Mouse (Mus musculus): ENCODE measurements around the gene Fam102a. TPM values are rescaled to one million over a fixed set of nuclear protein-coding genes. Genes with fewer than 3 reads are reported as not detected.

The Fam102a gene
- total and polyA plus RNA-seq, 2 experiments from 2014 or later = 7.2 to 24.4 TPM

GRCm38 (mm10) chr2:32551236-32551635, 16.1 kb downstream of the Fam102a start:
- Histone ChIP-seq H3K9me3 (ENCODE audit: low read length) (no peaks in the 10 kb centered on the region), H3K4me3 (ENCODE audit: low read depth, low read length) (no peak overlapping the region), H3K36me3 (ENCODE audit: insufficient read depth, low read length) (no peaks in the 10 kb centered on the region; the same call in 1 of the 2 replicates), H3K4me2 (ENCODE audit: low read depth, low read length, poor library complexity, severe bottlenecking) (no peak overlapping the region), H3K27me3 (ENCODE audit: insufficient read depth, low read length) (no peaks in the 10 kb centered on the region), H3K4me1 (ENCODE audit: insufficient read depth, low read length) (no peaks in the 10 kb centered on the region), H3K27ac (ENCODE audit: low read depth, low read length) (no peak overlapping the region), H3K9ac (replicated peaks; ENCODE audit: low read length, poor library complexity, severe bottlenecking) (no peak overlapping the region)
- WGBS = 91% methylated on average over 5 of the region's 5 CpGs
- ATAC-seq (ENCODE audit: low FRiP score) = no peak
- no peak for DNase-seq (ENCODE audit: low spot score)
- TF ChIP-seq CTCF (IDR thresholded peaks at IDR 0.05) = no peak

GRCm38 (mm10) chr2:32553592-32554148, 18.5 kb downstream of the Fam102a start:
- H3K9me3 ChIP-seq (ENCODE audit: low read length) = no peaks in the 10 kb centered on the region
- no peaks in the 10 kb centered on the region for H3K27me3 ChIP-seq (ENCODE audit: insufficient read depth, low read length)
- no peak overlapping the region for H3K4me3 ChIP-seq (ENCODE audit: low read depth, low read length)
- TF ChIP-seq CTCF (IDR thresholded peaks at IDR 0.05) = no peak
- H3K4me2 ChIP-seq (ENCODE audit: low read depth, low read length, poor library complexity, severe bottlenecking) = no peak overlapping the region
- WGBS = 81% methylated on average over 7 of the region's 7 CpGs
- DNase-seq (ENCODE audit: low spot score) (no peak), ATAC-seq (ENCODE audit: low FRiP score) (no peak)
- H3K4me1 ChIP-seq (ENCODE audit: insufficient read depth, low read length) = no peaks in the 10 kb centered on the region
- H3K9ac ChIP-seq (replicated peaks; ENCODE audit: low read length, poor library complexity, severe bottlenecking) = no peak overlapping the region
- no peak overlapping the region for H3K27ac ChIP-seq (ENCODE audit: low read depth, low read length)
- no peaks in the 10 kb centered on the region for H3K36me3 ChIP-seq (ENCODE audit: insufficient read depth, low read length)

- WGBS = 32% methylated on average over 4 of the region's 4 CpGs
- no peak for TF ChIP-seq CTCF (IDR thresholded peaks at IDR 0.05)
- no peak for DNase-seq (ENCODE audit: low spot score)
These were observed 20.4 kb downstream of the Fam102a start for GRCm38 (mm10) chr2:32555484-32555883.

GRCm38 (mm10) chr2:32556019-32556418, 20.9 kb downstream of the Fam102a start:
- Histone ChIP-seq H3K4me1 (ENCODE audit: insufficient read depth, low read length) (no peaks in the 10 kb centered on the region), H3K4me3 (ENCODE audit: low read depth, low read length) (no peak overlapping the region), H3K36me3 (ENCODE audit: insufficient read depth, low read length) (no peaks in the 10 kb centered on the region; the same call in 1 of the 2 replicates), H3K27me3 (ENCODE audit: insufficient read depth, low read length) (no peaks in the 10 kb centered on the region), H3K4me2 (ENCODE audit: low read depth, low read length, poor library complexity, severe bottlenecking) (no peak overlapping the region), H3K27ac (ENCODE audit: low read depth, low read length) (no peak overlapping the region), H3K9me3 (ENCODE audit: low read length) (no peaks in the 10 kb centered on the region), H3K9ac (replicated peaks; ENCODE audit: low read length, poor library complexity, severe bottlenecking) (no peak overlapping the region)
- TF ChIP-seq CTCF (IDR thresholded peaks at IDR 0.05) = no peak
- ATAC-seq (ENCODE audit: low FRiP score) (no peak), DNase-seq (ENCODE audit: low spot score) (no peak)
- 66% methylated on average over 7 of the region's 7 CpGs for WGBS

More at GRCm38 (mm10) chr2:32555484-32555883, 20.4 kb downstream of the Fam102a start:
- H3K4me1 ChIP-seq (ENCODE audit: insufficient read depth, low read length) = no peaks in the 10 kb centered on the region
- H3K36me3 ChIP-seq (ENCODE audit: insufficient read depth, low read length) = no peaks in the 10 kb centered on the region; the same call in 1 of the 2 replicates
- H3K4me2 ChIP-seq (ENCODE audit: low read depth, low read length, poor library complexity, severe bottlenecking) = no peak overlapping the region
- no peaks in the 10 kb centered on the region for H3K9me3 ChIP-seq (ENCODE audit: low read length)
- H3K27ac ChIP-seq (ENCODE audit: low read depth, low read length) = no peak overlapping the region
- no peak overlapping the region for H3K9ac ChIP-seq (replicated peaks; ENCODE audit: low read length, poor library complexity, severe bottlenecking)
- H3K27me3 ChIP-seq (ENCODE audit: insufficient read depth, low read length) = no peaks in the 10 kb centered on the region
- no peak for ATAC-seq (ENCODE audit: low FRiP score)
- no peak overlapping the region for H3K4me3 ChIP-seq (ENCODE audit: low read depth, low read length)

GRCm38 (mm10) chr2:32559570-32559969, 24.4 kb downstream of the Fam102a start:
- Histone ChIP-seq H3K9me3 (ENCODE audit: low read length) (no peaks in the 10 kb centered on the region), H3K4me2 (ENCODE audit: low read depth, low read length, poor library complexity, severe bottlenecking) (no peak overlapping the region), H3K9ac (replicated peaks; ENCODE audit: low read length, poor library complexity, severe bottlenecking) (no peak overlapping the region), H3K27me3 (ENCODE audit: insufficient read depth, low read length) (no peaks in the 10 kb centered on the region), H3K27ac (ENCODE audit: low read depth, low read length) (peak overlapping the region; percentile 69), H3K36me3 (ENCODE audit: insufficient read depth, low read length) (peaks cover 16% of the 10 kb centered on the region), H3K4me3 (ENCODE audit: low read depth, low read length) (no peak overlapping the region), H3K4me1 (ENCODE audit: insufficient read depth, low read length) (no peaks in the 10 kb centered on the region)
- no peak for TF ChIP-seq CTCF (IDR thresholded peaks at IDR 0.05)
- DNase-seq (ENCODE audit: low spot score) (peak; percentile 76), ATAC-seq (ENCODE audit: low FRiP score) (peak; percentile 91)
- WGBS = 11% methylated on average over 5 of the region's 5 CpGs

- Histone ChIP-seq H3K9me3 (ENCODE audit: low read length) (no peaks in the 10 kb centered on the region), H3K4me2 (ENCODE audit: low read depth, low read length, poor library complexity, severe bottlenecking) (no peak overlapping the region), H3K27me3 (ENCODE audit: insufficient read depth, low read length) (no peaks in the 10 kb centered on the region), H3K4me3 (ENCODE audit: low read depth, low read length) (no peak overlapping the region), H3K9ac (replicated peaks; ENCODE audit: low read length, poor library complexity, severe bottlenecking) (no peak overlapping the region), H3K4me1 (ENCODE audit: insufficient read depth, low read length) (peaks cover 2% of the 10 kb centered on the region; the same call in 1 of the 2 replicates), H3K36me3 (ENCODE audit: insufficient read depth, low read length) (peaks cover 48% of the 10 kb centered on the region), H3K27ac (ENCODE audit: low read depth, low read length) (no peak overlapping the region)
- ATAC-seq (ENCODE audit: low FRiP score) (no peak), DNase-seq (ENCODE audit: low spot score) (peak; percentile 74)
- TF ChIP-seq CTCF (IDR thresholded peaks at IDR 0.05) = peak; percentile 89
- 43% methylated on average over 4 of the region's 4 CpGs for WGBS
These were observed 31.5 kb downstream of the Fam102a start for GRCm38 (mm10) chr2:32566536-32567063.
